Mouse (Mus musculus): ENCODE results near the gene Cryz.

GRCm38 (mm10) chr3:154570786-154571185 lies 25.7 kb upstream of the Cryz start:
- no peak for TF ChIP-seq ELF1 (IDR thresholded peaks at IDR 0.05; ENCODE audit: low read depth, low read length)
- no peak for TF ChIP-seq GABPA (IDR thresholded peaks at IDR 0.05; ENCODE audit: low read depth, low read length)
- TF ChIP-seq CTCF (IDR thresholded peaks at IDR 0.05 in 2 of 3, conservative IDR thresholded peaks at IDR 0.05 in 1 of 3; ENCODE audit: control insufficient read depth in 1 of 3, insufficient read depth in 1 of 3, low read depth in 2 of 3, low read length in 3 of 3, poor library complexity in 1 of 3, severe bottlenecking in 1 of 3) = no peak
- TF ChIP-seq POLR2AphosphoS5 (IDR thresholded peaks at IDR 0.05; ENCODE audit: borderline replicate concordance, low read depth, low read length) = no peak
- no peak for TF ChIP-seq HCFC1 (IDR thresholded peaks at IDR 0.05; ENCODE audit: low read depth, low read length)
- TF ChIP-seq CHD1 (IDR thresholded peaks at IDR 0.05; ENCODE audit: low read depth, low read length) = no peak
- TF ChIP-seq E2F4 (IDR thresholded peaks at IDR 0.05; ENCODE audit: borderline replicate concordance, low read depth, low read length) = no peak
- TF ChIP-seq BHLHE40 (IDR thresholded peaks at IDR 0.05; ENCODE audit: borderline replicate concordance, low read depth, low read length) = no peak
- no peak for TF ChIP-seq POLR2A (IDR thresholded peaks at IDR 0.05; ENCODE audit: control insufficient read depth in 1 of 2, insufficient read depth in 1 of 2, low read depth in 1 of 2, low read length in 2 of 2, poor library complexity in 1 of 2)

Measured in MEL (cell line).